Comparison of ENCODE assay signal across 13 mouse cellular contexts in genomic region chr2:118841186-118841585, GRCm38 (mm10).
"Had no signal": no experiment of that assay in that cellular context is flagged by ENCODE, and none has a peak within 500 bp of the region (broad histone marks: within the 10 kb centered on the region; RNA-seq: fewer than 3 reads in every experiment).

No protein-coding gene starts in this region.

- ATAC-seq: intestine, embryonic 16.5 days; midbrain, embryonic 15.5 days had no signal

- H3K4me3 ChIP-seq: kidney, embryonic 15.5 days; left cerebral cortex, adult 2 months; limb, embryonic 15.5 days; megakaryocyte, embryonic 14.5 days; midbrain, embryonic 15.5 days; neural tube, embryonic 13.5 days had no signal

- H3K4me2 ChIP-seq: kidney, embryonic 15.5 days; limb, embryonic 15.5 days; lung, embryonic 14.5 days; midbrain, embryonic 11.5 days; midbrain, embryonic 15.5 days; neural tube, embryonic 13.5 days had no signal

- H3K27me3 ChIP-seq: kidney, embryonic 15.5 days; limb, embryonic 15.5 days; midbrain, embryonic 15.5 days; neural tube, embryonic 13.5 days had no signal

- H3K4me1 ChIP-seq: limb, embryonic 15.5 days; midbrain, embryonic 15.5 days; neural tube, embryonic 13.5 days had no signal

- H3K36me3 ChIP-seq: kidney, embryonic 15.5 days; limb, embryonic 15.5 days; midbrain, embryonic 15.5 days; neural tube, embryonic 13.5 days had no signal

- H3K9me3 ChIP-seq: kidney, embryonic 15.5 days; limb, embryonic 15.5 days; midbrain, embryonic 15.5 days; neural tube, embryonic 13.5 days had no signal

- H3K27ac ChIP-seq: kidney, embryonic 15.5 days; left cerebral cortex, adult 2 months; limb, embryonic 15.5 days; midbrain, embryonic 15.5 days; neural tube, embryonic 13.5 days had no signal

- DNase-seq: kidney, adult 2 months; kidney, postnatal 25 days; lung, postnatal 4 days; thymus, postnatal 36 days had no signal

- H3K9ac ChIP-seq: kidney, embryonic 15.5 days; limb, embryonic 15.5 days; lung, embryonic 14.5 days; midbrain, embryonic 15.5 days; neural tube, embryonic 13.5 days had no signal
